Mouse (Mus musculus) bone marrow, adult 2 months (tissue): ENCODE data around the gene Zfp78.

ENCODE experiments used
- CTCF ChIP-seq: fragments of 200-500 bp; IDR thresholded peaks from 2 replicates; pipeline ENCODE4 v1.5.1; 2011; ENCODE audit warnings: low read length, control low read depth; ENCODE audit not compliant: control insufficient read depth, insufficient read depth
- POLR2A ChIP-seq: fragments of 200-500 bp; IDR thresholded peaks from 2 replicates; pipeline ENCODE4 v1.6.1; 2011; ENCODE audit warnings: low read depth, mild to moderate bottlenecking, control low read depth, low read length, borderline replicate concordance; ENCODE audit not compliant: control insufficient read depth

GRCm38 (mm10) chr7:6419894-6420293 lies 56.8 kb downstream of the Zfp78 start:
- TF ChIP-seq CTCF (no peak), POLR2A (no peak)
